Mouse (Mus musculus) cortical plate, adult 2 months (tissue): Measurements from ENCODE around the gene Ap3d1. TPM values are rescaled to one million over a fixed set of nuclear protein-coding genes. Genes with fewer than 3 reads are reported as not detected.

Source experiments
- H3K27ac ChIP-seq: fragments of 200-500 bp; 2 replicates; pipeline ENCODE4 v1.5.1; 2012; ENCODE audit warnings: low read length, control low read depth, inconsistent platforms; ENCODE audit not compliant: insufficient read depth
- H3K4me1 ChIP-seq: fragments of 200-500 bp; 2 replicates; pipeline ENCODE4 v1.6.1; 2011; ENCODE audit warnings: low read length; ENCODE audit not compliant: control insufficient read depth, insufficient read depth
- H3K4me3 ChIP-seq: fragments of 200-500 bp; 2 replicates; pipeline ENCODE4 v1.5.1; 2011; ENCODE audit warnings: mild to moderate bottlenecking, low read length, control low read depth; ENCODE audit not compliant: insufficient read depth
- CTCF ChIP-seq: fragments of 200-500 bp; IDR thresholded peaks from 2 replicates; pipeline ENCODE4 v1.5.1; 2011; ENCODE audit warnings: mild to moderate bottlenecking, control low read depth, low read length; ENCODE audit not compliant: insufficient read depth; ENCODE audit errors: extremely low read depth
- POLR2A ChIP-seq: fragments of 200-500 bp; IDR thresholded peaks from 2 replicates; pipeline ENCODE4 v1.6.1; 2011; ENCODE audit warnings: mild to moderate bottlenecking, low read length, control low read depth; ENCODE audit not compliant: insufficient read depth; ENCODE audit errors: extremely low read depth
- polyA plus RNA-seq: library from polyadenylated mRNA; depleted of rRNA; stranded (reverse); fragments of >200 nt; gene quantifications from 2 replicates; pipeline ENCODE4 v1.2.3, GENCODE M21; 2012

Ap3d1 gene
- polyA plus RNA-seq, 1 experiment = 157 TPM

DNA sequence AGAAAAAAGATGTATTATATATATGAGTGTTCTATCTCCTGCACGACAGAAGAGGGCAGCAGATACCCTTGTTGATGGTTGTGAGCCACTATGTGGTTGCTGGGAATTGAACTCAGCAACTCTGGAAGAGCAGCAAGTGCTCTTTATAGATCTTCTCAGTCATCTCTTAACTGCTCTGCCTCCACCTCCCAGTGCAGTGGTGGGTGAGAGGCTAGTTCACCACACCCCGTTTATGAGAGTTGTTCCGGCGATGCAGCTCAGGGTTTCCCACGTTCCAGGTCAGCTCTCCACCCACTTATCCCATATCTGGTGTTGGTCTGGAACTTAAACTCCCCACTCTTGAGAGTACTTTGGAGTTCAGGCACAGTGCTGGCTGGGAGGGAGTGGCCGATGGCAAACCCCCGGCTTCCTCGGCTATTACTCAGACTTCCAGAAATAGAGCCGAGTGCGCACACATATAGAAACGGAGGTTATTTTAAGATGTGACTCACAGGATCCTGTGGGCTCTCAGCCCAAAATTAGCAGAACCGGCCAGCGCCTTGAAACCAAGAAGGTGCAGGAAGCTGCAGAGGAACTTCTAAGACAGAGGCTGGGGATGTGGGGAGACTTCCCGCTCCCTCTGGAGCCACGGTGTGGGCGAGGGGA, 9.2 kb upstream of the Ap3d1 start:
- H3K27ac ChIP-seq = peak overlapping the region; percentile 31
- TF ChIP-seq CTCF (peak; percentile 43; the same call in 1 of the 2 replicates), POLR2A (no peak)
- H3K4me3 ChIP-seq = no peak overlapping the region
- peaks cover 4% of the 10 kb centered on the region; the same call in 1 of the 2 replicates for H3K4me1 ChIP-seq

DNA sequence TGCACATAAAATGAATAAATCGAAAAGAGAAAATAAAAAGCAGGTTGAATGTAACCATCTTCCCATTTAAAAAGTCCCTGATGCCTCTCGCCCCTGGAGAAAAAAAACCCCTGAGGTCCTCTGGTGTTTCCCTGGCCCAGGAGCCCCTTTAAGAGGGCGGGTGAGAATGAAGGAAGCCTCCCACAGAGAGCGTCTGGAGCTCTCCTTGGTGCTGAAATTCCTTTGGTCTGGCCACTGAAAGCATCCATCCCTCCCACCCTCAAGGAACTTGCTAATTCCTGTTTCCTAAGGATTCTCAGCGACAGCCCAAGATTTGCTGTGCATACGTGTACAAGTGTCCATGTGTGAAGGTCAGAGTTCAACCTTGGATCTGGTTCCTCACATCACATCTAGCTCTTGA, 6.5 kb upstream of the Ap3d1 start:
- peaks cover 1% of the 10 kb centered on the region; the same call in 1 of the 2 replicates for H3K4me1 ChIP-seq
- TF ChIP-seq POLR2A (no peak), CTCF (no peak)
- H3K27ac ChIP-seq = no peak overlapping the region
- no peak overlapping the region for H3K4me3 ChIP-seq

DNA sequence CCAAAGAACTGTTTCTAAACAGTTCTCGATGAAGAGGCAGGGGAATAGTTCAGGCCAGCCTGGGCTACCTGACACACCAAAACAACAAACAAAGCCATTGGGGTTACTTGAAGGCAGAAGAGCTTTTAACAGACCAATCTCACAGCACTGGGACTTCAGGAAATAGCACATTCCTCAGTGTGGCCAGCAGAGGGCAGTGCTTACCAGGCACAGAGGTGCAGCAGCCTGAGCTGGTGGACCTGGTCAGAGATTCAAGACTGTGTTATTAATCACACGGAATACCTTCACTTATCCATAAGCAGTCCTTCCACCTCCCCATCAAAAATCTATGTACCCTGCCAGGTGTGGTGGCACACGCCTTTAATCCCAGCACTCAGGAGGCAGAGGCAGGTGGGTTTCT, 5.3 kb upstream of the Ap3d1 start:
- peaks cover 1% of the 10 kb centered on the region; the same call in 1 of the 2 replicates for H3K4me1 ChIP-seq
- no peak overlapping the region for H3K27ac ChIP-seq
- peak; percentile 99 for TF ChIP-seq CTCF
- TF ChIP-seq POLR2A = no peak
- no peak overlapping the region for H3K4me3 ChIP-seq

DNA sequence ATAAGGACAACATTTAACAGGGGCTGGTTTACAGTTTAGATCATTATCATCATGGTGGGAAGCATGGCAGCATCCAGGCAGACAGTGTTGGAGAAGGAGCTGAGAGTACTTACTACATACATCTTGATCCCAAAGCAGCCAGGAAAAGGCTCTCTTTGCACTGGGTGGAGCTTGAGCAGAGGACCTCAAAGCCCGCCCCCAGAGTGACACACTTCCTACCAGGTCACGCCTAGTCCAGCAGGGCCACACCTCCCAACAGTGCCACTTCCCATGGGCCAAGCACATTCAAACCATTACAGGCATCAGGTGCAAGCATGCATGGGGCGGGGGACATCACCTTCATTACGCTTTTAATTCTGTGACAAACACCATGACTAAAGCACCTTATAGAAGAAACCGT, 2.2 kb upstream of the Ap3d1 start:
- no peak for TF ChIP-seq CTCF
- TF ChIP-seq POLR2A = no peak
- peaks cover 5% of the 10 kb centered on the region for H3K4me1 ChIP-seq
- no peak overlapping the region for H3K27ac ChIP-seq
- H3K4me3 ChIP-seq = no peak overlapping the region

GRCm38 (mm10) chr10:80741634-80742179, 357 bp downstream of the Ap3d1 start:
- peaks cover 11% of the 10 kb centered on the region for H3K4me1 ChIP-seq
- peak overlapping the region; percentile 99 for H3K4me3 ChIP-seq
- H3K27ac ChIP-seq = peak overlapping the region; percentile 6
- TF ChIP-seq CTCF (no peak), POLR2A (no peak)

DNA sequence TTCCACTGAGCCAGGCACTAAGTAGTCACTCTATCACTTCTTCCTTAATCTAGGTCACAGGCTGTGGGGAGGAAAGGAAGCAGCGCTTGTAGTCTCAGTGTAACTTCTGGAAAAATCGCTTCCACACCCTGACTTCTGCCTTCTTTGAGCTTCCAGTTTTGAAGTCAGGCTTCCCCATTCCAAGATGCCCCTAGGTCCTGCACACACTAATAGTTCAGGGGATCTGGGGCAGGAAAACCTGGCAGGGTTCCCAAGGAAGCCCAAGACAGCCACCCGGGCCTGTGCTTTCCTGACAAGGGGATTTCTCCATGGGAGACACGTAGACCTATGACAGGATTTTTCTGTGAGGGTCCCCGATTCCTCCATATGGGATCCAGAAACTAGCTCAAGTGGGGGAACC, 918 bp downstream of the Ap3d1 start:
- H3K4me1 ChIP-seq = peaks cover 13% of the 10 kb centered on the region
- H3K4me3 ChIP-seq = peak overlapping the region; percentile 99
- peak overlapping the region; percentile 6; the same call in 1 of the 2 replicates for H3K27ac ChIP-seq
- TF ChIP-seq CTCF (no peak), POLR2A (no peak)

GRCm38 (mm10) chr10:80738657-80739056, 3.4 kb downstream of the Ap3d1 start:
- no peak overlapping the region for H3K4me3 ChIP-seq
- peaks cover 13% of the 10 kb centered on the region for H3K4me1 ChIP-seq
- H3K27ac ChIP-seq = no peak overlapping the region
- TF ChIP-seq POLR2A (no peak), CTCF (no peak)

DNA sequence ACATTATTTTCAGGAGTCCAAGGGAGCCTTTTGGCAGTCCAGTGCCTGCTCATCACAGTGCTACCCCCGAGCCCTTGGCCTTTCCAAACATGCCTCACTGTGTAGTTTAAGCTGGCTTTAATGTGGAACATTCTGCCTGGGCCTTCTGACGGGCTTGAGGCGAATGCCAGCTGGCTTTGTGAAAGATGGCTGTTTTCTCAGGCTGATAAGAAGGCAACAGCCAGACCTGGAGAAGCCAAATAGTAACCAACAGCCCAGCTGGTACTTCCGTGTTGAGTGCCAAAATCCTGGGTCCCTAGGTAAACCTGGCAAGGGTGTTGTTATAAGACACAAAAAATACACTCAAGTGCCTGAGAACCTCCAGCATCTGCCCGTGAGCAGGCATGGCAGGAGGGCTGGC, 5.3 kb downstream of the Ap3d1 start:
- Histone ChIP-seq H3K27ac (no peak overlapping the region), H3K4me1 (peaks cover 15% of the 10 kb centered on the region), H3K4me3 (no peak overlapping the region)
- TF ChIP-seq CTCF (no peak), POLR2A (no peak)

- no peak overlapping the region for H3K4me3 ChIP-seq
- no peak overlapping the region for H3K27ac ChIP-seq
- peaks cover 13% of the 10 kb centered on the region for H3K4me1 ChIP-seq
- TF ChIP-seq CTCF (no peak), POLR2A (no peak)
Measured at GRCm38 (mm10) chr10:80732611-80733101, 9.4 kb downstream of the Ap3d1 start.
